Mouse (Mus musculus) left cerebral cortex, adult 8-10 months (tissue): ENCODE data around the gene Fbxl18. TPM values are rescaled to one million over a fixed set of nuclear protein-coding genes. Genes with fewer than 3 reads are reported as not detected.
"Not testable (repeated sequence)": the region's sequence is repeated elsewhere in the genome, so short reads cannot be mapped to it uniquely, and the experiment has no call there.

Experiments
- DNase-seq, 2 experiments: peaks; one replicate each; pipeline ENCODE4 v3.0.0; 2022; ENCODE audit warnings: low spot score in 2 of 2
- total RNA-seq, 4 experiments: library from RNA; stranded (reverse); gene quantifications; 2 replicates each; pipeline ENCODE4 v1.2.4; 2022

Fbxl18 gene
- total RNA-seq, 4 experiments from 2014 or later, result 28.8 to 30.9 (median 29.6) TPM

DNA sequence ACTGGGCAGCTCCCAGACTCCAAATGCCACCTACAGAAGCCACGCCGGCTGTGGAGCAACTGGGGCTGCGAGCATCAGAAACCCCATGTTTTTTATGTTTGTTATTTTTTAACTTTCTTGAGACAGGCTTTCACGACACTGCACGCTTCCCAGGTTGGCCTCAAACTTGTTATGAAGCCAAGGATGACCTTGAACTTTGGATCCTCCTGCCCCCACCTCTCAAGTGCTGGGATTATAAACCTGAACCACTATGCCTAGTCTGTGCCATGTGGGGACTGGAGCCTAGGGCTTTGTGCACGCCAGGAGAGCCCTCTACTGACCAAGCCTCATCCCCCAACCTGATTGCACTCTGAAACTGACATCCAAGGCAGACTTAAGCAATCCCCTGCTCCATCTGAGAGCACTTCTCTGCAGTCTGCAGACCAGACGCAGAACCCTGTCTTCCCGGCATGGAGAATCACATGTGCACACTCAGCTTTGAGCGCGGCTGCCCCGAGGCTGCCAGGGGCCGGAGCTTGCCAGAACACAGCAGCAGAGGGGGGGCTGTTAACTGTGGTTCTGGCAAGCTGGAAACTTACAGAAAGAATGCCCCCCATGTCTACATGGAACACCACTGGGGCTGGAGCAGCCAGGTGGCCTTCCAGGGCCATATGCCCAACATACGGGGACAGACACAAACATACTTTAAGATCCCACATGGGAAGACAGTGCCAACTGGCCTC is 20.3 kb downstream of the Fbxl18 start:
- DNase-seq, result no peak

DNA sequence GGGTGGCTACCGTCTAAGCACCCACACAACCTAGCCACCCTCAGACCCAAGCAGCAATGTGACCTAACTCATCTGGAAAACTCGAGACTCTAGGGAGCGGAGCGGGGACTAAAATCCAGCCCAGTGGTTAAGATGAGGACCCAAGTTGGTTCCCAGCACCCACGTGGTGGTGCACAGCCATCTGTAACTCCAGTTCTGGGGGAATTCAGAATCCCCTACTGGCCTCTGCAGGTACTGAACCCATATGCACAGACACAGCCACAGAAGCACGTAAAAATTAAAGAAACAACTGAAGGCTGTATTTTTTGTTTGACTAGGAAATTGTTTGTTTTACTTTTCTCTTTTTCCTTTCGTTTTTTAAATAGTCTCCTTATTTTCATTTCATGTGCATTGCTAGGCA is 21.5 kb downstream of the Fbxl18 start:
- DNase-seq, result no peak

DNA sequence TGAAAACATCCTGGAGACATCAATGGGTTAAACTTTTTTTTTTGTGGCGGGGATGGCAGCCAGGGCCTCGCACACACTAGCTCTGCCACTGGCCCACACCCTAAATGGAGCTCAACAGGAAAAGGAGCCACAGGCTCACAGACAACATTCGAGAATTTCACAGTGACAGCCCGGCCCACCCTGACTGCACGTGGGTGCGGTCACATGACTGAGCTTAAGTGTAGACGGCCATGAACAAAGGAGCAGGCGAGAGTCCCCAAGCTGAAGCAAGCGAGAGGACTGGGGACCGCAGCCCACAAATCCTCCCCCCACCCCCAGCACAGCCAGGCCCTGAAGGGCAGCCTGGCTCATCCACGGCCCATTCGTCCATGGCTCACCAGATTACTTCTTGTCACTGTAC is 23.5 kb downstream of the Fbxl18 start:
- DNase-seq, result no peak

DNA sequence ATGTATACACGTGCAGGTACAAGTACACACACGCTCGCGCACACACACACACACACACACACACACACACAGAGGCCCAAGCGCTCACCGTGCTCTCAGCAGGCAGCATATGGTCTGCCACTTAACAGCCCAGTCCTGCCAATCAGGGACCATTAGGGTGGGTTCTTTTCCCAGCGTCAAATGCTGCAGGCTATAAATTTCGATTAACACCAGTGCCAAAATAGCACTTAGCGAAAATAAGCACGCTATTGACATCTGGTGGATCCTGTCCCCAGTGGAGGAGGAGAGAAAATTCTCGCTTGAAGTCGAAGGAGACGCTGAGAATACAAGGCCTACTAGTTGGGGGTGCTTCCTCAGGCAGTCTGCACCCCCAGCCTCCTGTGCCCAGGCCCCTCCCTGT is 25.8 kb downstream of the Fbxl18 start:
- DNase-seq, result no peak

DNA sequence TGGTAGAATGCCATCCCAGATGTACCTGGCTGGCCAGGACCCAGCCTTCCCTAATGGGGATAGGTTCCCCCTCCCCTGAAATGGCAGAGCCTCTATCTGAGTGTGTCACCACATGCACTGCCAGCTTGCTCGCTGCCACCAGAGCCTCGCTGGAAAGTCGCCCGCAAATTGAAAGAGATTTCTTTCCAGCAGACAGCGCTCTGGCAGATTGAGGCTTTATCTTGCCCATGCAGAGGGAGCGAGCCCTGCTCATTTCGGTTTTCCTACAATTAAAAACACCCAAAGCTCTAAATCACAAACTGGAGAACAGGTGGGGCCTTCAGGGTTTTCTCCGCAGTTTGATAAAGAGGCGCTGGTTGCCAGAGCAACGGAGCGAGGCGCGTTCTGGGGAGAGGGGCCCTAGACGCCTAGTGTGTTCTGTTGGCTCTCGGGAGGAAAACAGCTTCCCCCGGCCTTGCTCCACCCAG is 37.4 kb downstream of the Fbxl18 start:
- peak; percentile 30 to 57 for DNase-seq

DNA sequence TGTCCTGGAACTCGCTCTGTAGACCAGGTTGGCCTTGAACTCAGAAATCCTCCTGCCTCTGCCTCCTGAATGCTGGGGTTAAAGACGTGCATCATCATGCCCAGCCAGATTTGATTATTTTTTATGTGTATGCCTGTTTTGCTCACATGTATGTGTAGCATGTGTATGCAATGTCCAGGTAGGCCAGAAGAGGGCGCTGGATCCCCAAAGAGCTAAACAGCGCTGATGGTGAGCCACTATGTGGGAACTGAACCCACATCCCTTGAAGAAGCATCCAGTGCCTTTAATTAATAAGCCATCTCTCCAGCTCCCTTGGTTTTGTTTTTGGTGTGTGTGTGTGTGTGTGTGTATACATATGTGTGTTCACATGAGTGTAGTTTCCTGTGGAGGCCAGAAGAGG is 38.8 kb downstream of the Fbxl18 start:
- no peak for DNase-seq

DNA sequence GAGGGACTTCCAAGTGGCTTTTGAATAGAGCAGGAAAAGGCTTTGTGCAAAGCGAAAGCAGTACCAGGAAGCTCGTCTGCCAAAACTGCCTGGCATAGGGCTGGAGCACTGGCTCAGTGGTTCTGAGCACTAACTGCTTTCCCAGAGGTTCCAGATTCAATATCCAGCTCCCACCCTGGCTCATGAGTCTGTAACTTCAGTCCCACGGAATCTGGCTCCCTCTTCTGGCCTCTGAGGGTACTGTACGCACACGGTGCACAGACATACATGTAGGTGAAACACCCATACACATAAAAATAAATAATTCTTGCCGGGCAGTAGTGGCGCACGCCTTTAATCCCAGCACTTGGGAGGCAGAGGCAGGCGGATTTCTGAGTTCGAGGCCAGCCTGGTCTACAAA is 40.3 kb downstream of the Fbxl18 start:
- DNase-seq, result no peak

DNA sequence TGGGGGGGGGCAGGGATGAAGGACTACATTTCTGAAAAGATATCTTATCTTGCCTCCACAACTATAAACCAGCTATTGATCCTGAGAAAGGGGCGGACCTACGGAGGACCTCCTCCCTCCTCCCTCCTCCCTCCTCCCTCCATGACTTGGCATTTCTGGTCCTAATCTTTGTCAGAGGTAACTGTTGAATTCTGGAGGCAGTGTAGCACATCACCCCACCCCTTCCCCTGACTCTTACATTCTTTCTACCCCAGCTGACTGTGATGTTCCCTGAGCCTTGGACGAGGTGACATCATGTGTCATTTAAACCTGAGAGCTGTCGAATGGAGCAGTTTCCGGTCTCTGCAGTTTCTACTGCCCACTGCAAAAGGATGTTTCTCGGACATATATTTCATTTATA is 41.6 kb downstream of the Fbxl18 start:
- no peak for DNase-seq

DNA sequence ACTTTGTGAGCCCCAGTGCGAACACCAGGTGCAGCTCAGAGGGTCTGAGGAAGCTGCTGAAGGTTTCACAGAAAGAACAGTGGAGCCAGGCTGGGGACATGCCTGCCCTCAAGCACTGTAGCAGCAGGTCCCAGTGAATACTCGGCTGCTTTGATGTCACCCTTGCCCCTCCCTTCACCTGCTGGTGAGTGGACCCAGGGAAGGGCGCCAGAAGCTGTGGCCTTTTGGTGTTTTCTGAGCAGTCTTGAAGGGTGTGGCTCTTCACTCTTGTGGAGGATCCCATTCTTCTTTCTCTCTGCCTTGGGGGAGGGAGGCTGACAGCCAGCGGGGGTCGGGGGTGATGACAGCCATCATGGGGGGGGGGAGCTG is 43.6 kb downstream of the Fbxl18 start:
- no peak for DNase-seq

DNA sequence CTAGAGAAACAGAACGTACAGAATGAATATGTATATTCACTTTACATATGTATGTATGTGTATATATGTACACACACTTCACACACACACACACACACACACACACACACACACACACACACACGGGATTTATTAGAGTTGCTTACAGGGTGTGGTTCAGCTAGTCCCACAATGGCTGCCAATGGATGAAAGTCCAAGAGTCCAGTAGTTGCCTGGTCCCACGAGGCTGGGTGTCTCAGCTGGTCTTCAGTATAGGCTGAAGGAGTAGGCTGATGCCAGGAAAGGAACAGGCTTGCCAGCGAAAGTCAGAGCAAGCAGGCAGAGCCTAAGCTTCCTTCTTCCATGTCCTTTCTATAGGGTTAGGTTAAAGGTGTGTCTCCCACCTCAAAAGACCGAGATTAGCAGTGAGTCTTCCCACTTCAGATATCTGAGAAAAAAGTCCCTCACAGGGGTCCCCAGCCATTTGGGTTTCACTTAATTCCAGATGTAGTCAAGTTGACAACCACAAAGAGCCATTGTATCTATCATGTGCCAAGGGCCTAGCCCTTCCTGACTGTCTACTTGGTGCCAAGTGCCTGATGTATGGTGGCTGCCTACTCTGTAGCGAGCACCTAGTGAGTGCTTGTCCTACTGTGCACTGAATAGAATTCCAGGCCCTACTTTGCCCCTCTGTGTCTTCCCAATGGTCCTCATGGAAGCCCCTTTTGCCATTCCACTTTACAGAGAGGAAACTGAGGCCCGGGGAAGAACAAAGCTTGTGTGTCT is 44.1 kb downstream of the Fbxl18 start:
- no peak for DNase-seq

DNA sequence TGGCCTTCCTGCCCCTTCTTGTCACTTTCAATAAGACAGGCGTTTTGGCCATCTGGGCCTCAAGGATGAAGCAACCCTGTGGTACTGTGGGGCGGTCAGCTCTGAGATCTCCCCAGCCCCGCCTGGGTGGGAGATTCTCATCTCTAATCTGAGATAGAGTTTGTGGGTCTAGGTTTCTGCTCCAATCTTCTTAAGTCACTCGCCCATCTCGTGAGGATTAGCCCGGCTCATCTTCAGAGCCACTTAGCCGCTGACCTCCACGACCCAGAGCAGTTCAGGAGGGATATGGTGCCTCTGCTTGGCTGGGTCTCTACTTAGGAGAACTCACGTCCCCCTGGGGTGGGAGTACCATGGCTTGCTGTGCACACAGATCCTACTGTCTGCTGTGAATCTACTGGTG is 44.7 kb downstream of the Fbxl18 start:
- DNase-seq, result no peak

DNA sequence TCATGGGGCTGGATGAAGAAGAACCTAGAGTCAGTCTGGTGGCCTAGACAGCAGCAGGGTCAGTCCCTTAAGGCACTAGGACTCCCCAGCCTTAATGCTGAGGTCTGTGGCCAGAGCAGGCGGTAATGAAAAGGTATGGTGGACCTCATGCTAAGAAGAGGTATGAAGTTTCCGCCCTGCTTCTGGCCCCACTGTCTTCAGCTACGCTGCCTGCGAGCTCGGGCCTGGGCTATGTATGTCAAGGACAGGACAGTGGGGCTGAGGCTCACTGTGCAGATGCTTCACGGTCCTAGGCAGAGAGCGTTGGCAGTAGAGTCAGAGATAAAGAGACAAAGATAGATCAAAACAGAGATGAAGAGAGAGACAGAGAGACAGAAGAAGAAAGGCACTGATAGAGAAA is 46.3 kb downstream of the Fbxl18 start:
- DNase-seq, result no peak

DNA sequence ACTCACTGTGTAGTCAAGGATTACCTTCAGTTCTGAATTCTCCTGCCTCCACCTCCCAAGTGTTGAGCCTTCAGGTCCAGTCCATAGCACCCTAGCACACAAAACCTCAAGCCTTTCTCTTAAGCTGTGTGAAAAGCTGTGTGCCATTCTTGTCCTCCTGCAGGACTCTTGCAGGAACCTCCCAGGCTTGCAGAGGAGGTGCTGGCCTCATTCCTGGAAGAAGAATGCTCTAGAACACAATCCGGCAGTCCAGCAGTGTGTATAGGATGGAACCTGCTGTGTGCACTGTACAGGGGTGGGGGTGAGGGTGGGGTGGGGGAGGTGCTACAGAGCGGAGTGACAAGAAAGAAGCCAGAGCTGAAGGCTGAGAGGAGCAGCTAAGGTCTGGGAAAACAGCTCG is 47.1 kb downstream of the Fbxl18 start:
- DNase-seq, result no peak

DNA sequence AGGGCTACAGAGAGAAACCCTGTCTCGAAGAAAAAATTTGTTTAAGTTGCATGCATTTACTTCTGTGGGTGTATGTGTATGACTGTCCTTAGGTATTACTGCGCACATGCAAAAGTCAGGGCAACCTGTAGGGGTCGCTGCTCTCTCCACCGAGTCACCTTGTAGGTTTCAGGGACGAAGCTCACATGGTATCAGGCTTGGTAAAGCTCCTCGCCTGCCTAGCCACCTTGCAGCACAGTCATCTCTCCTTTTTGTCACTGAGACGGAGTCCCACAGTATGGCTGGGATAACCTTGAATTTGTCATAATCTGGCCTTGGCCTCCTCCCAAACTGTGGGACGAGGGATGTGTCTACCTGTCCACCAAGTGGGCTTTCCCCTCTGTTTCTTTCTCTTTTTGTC is 50.8 kb downstream of the Fbxl18 start:
- no peak for DNase-seq

DNA sequence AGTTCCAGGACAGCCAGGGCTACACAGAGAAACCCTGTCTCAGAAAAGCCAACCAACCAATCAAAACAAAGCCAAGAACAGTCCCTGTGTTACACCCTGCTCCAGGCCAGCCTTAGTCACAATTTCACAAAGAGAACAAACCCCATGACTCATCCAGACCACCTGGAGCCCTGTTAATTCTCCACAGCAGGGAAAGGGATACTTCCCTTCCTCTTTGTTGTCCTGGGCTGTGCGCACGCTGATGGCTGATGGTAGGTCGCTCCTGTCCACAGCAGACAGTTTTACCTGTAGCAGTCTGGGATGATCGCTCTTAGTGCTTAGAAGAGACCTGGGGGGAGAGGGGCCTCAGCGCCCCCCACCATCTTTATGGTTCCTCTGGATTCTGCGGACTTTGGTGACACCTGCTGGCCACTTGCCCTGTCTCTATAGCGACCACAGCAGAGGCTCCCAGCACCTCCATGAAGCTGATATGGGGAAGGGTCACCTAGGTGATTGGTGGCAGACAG is 53.0 kb downstream of the Fbxl18 start:
- DNase-seq, result peak in 1 of 2 experiments; percentile 17

DNA sequence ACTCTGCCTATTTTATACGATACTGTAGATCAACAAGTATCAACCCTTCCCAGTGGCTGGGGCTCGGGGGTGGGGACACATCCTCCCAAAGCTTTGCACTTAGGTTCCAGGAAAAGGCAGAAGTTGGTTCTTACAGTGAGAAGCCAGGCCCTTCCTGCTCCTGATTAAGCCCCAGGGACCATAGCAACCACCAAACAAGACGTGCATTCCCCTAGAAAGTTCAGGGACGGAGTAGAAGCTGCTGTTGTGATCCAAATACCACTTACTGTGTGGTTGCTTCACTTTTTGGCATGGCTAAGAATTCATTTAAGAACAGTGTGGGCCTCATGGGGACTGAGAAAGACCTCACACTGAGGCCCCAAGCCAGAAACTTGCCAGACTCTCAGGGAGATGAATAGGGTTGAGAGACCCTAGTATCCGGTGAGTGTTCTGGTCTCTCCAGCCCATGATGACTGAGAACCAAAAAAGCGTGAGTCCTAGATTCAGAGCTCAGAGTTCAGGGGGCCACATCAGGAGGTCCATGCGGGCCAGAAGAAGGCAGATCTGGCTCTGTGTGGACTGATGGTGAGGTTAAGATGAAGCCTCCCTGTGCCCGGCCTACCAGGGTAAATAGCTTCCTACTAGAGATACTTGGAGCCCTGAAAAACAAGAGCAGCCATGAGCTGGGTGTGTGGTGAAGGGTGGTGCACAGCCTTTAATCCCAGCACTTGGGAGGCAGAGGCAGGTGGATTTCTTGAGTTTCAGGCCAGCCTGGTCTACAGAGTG is 53.7 kb downstream of the Fbxl18 start:
- no peak for DNase-seq

DNA sequence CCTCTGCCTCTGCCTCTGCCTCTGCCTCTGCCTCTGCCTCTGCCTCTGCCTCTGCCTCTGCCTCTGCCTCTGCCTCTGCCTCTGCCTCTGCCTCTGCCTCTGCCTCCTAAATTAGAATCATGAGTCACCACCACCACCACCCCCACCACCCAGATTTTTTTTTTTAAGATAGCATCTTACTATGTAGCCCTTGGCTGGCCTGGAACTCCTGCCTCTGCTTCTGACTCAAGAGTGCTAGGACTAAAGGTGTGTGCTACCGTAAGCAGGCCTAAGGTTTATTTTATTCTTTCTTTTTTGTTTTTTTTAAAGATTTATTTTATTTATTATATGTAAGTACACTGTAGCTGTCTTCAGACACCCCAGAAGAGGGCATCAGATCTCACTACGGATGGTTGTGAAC is 57.8 kb downstream of the Fbxl18 start:
- not testable (repeated sequence) for DNase-seq

DNA sequence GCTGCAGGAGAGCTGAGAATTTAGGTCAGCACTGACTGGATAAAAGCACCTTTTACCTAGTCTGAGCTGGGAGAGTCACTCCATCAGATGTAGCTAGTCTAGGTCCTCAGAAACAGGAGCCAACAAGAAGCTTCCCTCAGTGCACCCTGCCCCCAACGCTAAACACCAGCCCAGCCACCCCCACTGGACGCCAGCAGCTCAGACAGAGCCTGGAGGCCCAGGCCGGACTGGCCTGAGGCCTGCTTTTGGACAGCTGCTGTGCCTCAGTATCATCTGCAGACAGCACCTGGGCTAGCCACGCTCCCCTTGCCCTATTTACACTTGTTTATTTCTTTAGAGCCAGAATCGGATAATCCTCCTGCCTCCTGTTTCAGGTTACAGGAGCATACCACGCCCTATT is 58.3 kb downstream of the Fbxl18 start:
- DNase-seq, result no peak

DNA sequence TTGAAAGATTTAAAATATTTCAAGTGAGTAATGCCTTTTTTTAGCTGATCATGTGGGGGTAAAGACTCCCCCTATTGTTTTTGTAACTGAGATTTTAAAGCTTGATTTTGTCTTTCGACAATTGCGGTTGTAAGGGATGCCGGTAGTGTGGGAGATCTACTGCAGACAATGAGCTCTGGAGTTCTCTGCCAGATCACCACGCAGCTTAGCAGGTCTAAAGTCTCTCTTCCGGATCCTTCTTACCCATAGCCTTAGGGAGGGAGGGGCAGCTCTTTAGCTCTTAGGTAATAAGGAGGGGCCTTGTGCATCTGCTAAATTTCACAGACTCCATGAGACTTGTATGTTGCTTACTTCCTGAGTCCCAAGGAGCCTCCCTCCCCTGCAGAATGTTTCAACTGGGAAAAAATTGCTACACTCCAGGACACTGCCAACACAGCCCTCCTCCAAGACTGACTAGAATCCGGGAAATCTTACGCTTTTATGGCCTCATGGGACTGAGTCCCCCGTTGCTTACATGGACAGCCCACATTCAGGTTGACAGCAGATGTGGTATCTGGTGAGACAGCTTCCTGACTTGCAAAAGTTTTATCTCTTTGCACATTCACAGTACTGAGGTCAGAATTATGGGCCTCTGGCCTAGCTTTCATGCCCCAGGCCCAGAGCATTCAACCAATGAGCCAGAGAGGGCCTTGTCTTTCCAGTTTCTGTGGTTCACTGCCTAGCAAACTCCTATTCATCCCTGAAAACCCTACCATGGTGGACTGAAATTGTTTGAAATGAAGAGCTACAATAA is 61.4 kb downstream of the Fbxl18 start:
- no peak for DNase-seq

DNA sequence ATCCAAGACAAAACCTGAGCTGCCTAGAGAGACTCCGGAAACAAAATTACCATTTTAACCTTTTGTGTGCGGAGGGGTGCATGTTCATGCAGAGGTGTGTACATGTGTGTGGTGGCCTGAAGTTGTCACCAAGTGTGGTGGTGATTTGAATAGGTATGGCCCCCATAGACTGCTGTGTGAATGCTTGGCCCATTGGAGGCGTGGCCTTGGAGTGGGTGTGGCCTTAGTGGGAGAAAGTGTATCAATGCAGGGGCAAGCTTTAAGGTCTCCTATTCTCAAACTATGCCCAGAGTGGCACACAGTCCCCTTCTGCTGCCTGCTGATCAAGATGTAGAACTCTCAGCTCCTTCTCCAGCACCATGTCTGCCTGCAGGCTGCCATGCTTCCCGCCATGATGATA is 69.1 kb downstream of the Fbxl18 start:
- no peak for DNase-seq

DNA sequence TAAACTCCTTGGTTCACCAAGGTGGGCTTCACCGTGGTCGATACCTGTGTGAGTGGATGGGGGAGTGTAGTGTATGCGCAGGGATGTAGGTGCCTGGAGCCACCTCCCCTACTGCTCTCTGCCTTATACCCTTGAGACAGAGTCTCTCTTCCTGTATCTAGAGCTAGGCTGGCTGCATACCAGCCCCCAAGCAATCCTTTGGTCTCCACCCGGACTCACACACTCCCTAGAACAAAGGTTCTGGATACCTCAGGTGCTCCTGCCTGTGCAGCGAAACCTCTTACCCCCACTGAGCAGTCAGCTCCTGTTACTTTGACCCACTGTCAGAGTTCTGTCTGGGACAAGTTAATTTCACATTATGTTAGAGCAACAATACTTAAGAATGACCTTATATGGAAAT is 69.6 kb downstream of the Fbxl18 start:
- no peak for DNase-seq
